Mouse (Mus musculus) testis, postnatal 14 days (tissue): ENCODE data around the gene Apc2.
"Not testable (repeated sequence)": the region's sequence is repeated elsewhere in the genome, so short reads cannot be mapped to it uniquely, and the experiment has no call there.

Experiments
- DNase-seq: peaks from one replicate; pipeline ENCODE4 v3.0.0; 2021; ENCODE audit warnings: low spot score

The Apc2 gene

DNA sequence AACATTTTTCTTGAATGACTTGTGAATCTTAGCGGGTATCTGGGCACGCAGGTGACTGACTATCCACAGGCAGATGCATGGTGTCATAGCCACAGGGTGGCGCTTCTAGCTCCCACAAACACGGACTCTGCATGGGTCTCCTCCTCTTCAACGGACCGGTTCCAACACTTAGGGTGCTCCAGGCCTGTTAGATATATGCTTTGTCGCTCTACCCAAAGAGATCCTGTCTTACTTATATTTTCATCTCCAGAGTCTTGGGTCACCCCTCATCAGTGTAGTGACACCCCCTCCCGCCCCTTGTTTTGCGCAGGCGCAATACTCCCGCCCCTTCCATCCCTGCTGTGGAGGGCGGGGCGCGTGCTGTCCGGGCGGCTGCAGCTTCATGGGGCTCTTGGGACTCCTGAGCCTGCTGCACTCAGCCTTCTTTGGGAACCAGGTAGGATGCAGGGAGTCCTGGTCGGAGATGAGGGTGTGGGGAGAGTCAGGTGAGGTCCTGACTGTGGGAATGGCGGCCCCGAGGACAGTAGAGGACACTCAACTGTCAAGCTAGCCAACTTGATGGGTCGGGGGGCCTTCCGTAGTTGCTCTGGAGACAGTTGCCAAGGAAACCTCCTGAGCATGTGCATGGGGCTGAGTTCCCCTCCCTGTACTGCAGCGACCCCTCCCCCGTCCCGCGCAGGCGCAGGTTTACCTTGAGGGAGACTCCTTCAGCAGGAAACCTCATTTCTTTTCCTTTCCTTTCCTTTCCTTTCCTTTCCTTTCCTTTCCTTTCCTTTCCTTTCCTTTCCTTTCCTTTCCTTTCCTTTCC, at the start of gene Apc2:
Gene Apc2 (plus strand): TSS at position 360 of the 808 bp plus-strand sequence.
- DNase-seq: peak; percentile 57

DNA sequence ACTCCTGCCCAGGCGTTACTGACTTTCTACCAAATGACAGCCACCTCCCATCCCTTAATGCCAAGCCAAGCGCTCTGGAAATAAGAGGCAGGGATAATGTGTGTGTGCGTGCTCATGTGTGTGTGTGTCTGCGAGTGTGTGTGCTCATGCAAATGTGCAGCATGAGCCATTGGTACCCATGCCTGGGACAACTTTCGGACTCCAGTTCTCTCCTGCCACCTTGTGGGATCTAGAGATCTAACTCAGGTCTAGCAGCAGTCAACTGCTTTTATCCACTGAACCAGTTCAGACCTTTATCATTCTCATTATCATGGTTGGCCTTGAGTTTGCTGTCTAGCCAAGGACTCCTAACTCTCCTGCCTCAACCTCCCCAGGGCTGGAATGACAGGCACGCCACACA, 47.9 kb upstream of the Apc2 start:
- DNase-seq: no peak

DNA sequence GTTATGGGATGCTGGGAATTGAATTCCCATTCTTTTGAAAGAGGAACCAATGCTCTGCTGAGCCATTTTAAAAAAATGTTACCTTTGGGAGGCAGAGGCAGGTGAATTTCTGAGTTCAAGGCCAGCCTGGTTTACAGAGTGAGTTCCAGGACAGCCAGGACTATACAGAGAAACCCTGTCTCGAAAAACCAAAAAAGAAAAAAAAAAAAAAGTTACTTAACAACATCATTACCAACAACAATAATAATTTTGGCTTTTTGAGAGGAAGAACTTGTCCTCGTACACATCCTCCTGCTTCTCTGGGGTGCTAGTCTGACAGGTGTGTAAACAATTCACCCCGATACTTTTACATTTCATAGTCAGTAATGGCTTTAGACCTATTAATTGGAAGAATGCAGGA, 47.3 kb upstream of the Apc2 start:
- not testable (repeated sequence) for DNase-seq

DNA sequence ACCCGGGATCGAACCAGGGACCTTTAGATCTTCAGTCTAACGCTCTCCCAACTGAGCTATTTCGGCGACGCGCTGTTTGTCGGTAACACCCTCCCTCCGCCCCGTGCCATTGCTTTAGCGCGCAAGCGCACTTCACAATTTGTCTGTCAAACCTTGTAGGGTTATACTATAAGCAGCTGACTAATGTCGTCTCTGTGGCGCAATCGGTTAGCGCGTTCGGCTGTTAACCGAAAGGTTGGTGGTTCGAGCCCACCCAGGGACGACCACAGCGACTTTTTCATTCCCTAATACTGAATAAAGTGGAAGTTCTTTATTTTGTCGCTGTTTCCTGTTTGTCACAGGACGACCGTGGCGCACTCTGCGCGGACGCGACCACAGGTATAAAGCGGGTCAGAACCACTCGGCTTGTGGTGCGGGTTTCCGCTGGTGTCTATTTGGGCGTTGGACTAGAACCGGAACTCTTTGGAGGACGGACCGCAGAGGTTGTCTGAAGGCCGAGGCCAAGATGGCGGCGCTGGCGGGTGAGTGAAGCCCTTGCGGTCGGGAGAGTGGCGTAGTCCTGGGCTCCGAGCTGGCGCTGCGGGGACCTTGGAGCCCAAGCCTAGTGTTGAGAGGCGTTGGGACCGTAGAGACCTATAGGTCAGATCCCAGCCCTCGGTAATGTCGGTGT, 46.7 kb upstream of the Apc2 start, which contains the start of gene Ndufs7:
Gene Ndufs7 (plus strand): TSS at position 151 of the 670 bp plus-strand sequence.
- peak; percentile 91 for DNase-seq

DNA sequence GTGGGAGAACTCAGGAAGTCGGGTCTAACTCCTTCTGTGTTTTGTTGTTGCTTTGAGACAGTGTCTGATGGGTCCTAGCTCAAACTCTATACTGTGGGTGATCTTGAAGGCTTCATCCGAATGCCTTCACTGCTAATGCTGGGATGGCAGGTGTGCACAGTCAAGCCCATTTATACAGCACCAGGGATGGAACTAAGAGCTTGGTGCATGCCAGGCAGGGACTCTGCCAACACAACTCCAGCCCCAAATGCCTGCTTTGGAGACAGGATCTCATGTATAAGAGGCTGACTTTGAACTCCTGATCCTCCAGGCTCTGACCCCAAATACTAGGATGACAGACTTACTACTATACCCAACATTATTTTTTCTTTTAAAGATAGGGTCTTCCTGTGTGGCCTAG, 45.7 kb upstream of the Apc2 start:
- DNase-seq: no peak

DNA sequence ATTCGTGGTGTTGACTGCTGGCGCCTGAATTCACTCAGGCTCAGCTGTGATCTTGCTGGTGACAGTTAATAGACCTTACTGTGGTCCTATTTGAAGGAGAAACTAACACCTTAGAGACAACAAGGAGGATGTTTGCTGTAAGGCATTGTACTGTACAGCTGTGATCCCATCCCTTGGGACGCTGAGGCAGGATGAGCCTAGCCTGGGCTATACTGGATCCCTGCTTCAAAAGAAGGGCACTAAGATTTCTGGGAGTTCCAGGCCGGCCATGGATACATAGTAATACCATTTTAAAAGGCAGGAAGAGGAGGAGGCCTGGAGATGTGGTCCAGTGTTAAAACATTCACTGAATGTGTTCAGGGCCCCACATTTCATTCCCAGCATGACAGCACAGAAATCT, 45.2 kb upstream of the Apc2 start:
- no peak for DNase-seq

DNA sequence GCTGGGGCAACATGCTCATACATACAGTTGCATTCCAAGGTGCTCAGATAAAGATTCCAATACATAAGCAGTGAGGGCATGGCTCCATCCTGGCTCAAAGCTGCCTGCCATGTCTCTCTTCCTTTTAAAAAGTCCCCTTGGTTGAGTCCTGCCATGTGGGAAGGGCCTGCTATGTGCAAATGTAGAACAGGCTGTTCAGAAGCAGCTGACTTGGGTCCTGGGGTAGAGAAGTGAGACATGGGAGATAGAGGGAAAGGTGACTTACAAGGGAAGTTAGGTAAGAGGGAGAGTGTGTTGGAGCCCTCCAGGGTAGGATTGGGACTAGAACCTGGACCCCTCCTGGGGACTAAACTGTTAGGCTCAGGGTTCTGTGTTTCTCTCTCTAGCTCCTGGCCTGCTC, 43.8 kb upstream of the Apc2 start:
- DNase-seq: no peak

DNA sequence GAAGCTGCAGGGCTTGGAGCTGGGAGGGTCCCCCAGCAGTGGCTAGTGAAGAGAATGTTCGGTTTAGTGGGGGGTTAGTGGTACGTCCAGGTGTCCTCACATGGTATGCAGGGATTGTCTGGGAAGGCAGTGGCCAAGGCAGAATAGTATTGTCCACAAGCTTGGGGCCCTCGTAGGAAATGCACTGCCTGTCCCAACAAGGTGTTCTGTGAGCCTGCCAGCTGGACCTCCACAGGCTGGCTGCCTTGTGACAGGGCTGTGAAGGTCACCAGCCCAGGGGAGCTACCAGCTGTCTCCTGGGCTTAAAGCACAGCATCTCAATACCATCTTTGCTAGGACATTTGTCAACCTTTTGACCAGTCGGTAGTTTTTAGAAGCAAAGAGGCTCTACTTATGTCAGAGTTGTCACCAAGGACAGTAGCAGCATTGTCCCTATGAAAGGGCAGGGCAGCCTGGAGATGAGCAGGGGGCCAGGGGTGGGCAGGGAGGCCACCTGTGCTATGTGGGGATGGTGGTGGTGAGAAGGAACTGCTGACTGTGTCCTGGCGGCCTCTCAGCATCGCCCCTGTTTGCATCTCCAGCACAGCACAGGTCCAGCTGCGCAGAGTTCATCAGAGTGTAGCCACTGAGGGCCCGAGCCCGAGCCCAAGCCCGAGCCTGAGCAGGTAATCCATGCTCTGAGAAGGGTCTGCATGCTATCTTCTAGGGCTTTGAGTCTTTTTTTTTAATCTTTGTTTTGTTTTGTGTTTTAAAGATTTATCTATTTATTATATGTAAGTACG, 43.1 kb upstream of the Apc2 start:
- DNase-seq: no peak

DNA sequence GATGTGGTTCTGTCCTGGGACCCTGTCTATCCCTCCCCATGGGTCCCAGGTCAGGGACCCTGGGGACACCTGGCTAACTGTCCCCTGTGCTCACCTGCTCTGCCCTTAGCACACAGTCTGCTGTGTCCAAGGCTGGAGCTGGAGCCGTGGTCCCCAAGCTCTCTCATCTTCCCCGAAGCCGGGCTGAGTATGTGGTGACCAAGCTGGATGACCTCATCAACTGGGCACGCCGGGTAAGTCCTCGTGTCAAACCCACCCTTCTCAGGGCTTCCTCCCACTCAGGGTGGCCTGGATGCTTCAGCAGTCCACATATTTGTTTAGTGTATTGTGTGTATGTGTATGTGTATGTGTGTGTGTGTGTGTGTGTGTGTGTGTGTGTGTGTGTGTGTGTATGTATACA, 42.2 kb upstream of the Apc2 start:
- no peak for DNase-seq

DNA sequence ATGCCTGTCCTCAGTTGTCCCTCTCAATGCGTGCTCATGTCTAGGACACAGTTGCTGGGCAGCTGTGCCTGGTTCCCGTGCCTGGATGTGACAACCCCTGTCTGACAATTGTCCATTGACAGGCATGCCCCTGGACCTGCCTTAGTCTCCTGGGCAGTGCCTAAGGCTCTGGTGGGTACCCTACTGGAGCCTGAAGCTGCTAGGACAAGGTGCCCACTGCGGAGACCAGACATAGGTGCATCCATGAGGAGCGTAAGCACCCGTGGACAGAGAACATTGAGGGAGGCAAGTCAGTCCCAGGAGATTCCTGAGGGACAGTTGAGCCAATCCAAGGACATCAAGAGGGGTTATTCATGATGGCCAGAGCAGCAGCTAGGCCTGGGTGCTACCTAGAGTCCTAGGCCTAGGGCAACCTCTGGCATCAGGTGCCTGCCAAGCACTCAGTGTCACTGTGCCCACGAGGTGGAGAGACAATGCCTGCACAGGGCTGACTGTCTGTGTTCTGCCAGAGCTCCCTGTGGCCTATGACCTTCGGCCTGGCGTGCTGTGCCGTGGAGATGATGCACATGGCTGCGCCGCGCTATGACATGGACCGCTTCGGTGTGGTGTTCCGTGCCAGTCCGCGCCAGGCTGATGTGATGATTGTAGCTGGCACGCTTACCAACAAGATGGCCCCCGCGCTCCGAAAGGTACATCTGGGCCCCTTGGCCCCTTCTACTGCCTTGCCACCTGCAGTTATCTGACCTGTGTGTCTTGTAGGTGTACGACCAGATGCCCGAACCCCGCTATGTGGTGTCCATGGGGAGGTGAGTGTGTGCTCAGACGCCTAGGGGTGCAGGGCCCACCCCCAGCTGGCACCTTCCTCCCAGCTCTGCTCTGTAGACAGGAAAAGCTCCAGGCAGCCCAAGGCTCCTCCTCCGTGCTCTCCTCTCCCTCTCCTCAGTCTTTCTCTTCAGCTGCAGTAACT, 41.2 kb upstream of the Apc2 start:
- DNase-seq: no peak

DNA sequence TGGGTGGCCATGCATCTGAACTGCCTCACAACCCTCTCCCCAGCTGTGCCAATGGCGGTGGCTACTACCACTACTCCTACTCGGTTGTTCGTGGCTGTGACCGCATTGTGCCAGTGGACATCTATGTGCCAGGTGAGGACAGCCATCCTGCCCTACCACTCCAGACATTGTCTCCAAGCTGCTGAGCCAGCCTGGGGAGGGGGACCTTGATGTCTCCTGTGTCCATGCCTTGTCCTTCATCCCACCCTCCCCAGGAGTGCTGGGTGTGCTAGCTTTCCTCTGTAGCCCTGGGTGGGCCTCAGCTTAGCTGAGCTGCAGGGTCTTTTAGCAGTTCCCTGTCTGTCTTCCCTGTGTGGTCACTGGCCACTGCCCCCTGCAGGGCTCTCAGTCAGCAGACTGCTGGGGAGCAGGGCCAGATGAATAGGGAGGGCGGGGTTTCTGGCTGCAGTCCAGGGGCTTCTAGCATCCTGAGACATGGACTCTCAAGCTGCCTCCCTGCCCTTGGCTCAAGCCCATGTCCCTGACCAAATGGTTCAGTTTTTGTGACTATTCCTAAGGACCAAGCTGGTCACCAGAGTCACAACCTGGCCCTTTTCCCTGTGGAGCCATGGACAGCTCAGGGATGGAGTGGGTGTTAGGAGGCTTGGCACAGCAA, 39.8 kb upstream of the Apc2 start:
- DNase-seq: peak; percentile 53

DNA sequence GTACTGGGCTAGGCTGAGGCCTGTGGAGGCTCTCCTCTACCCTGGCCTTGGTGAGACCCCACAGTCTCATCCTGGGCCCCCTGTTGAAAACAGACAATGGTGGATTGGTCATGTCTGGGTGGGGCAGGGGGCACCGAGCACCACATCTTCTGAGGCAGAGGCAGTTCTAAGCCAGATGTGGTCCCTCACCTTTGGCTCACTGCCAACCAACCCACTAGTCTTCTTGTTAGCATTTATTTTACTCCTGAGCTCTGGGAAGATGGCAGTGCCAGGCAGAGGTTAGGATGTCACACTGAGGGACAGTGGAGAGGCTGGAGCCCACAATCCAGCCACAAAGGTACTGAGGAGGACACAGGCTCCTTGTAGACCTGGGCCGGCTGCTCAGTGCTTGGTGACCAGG, 37.8 kb upstream of the Apc2 start:
- DNase-seq: no peak

DNA sequence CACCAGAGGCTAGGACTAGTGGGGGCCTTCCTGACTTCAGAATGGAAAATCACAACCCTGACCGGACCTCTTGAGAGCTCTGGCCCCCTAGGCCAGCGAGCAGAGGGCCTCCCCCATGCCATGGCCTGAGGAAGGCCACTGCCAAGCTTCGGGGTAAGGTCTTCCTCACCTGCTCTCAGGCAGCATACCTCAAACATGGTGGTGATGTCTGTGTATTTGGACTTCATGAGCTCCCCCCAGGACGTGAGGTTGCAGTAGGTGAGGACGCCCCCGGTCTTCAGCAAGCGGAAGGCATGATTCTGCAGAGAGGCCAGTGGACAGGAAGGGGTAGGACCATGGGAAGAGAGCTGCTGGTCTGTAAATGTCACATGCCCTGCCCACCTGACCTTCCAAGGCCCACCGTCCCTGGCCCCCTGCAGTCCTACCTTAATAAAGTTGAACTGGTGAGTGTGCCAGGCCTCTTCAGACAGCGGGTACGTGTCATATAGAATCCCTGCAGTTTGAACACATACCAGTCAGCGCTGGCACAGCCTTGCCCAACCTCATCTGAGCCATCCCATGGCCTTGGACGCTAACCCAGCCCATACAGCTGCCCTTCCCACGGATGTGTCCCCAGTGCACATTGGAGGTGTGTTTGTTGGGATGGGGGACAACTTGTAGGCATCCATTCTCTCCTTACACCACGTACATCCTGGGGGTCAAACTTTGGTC, 36.9 kb upstream of the Apc2 start:
- DNase-seq: no peak

DNA sequence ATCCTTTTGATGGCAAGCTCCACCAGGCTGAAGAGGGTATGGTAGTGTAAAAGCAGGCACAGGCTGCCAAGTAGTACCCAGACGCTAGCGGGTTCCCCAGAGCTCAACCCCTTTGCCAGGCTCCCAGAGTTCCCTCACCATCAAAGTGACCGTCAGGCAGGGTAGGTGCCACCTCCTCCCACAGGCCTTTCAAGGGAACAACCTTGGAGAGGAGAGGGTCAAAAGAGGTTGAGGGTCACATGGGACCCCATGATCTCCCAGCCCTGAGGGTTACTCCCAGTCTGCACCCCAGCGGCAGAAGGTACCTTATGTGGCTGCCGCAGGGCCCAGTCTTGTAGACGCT, 36.3 kb upstream of the Apc2 start:
- no peak for DNase-seq

DNA sequence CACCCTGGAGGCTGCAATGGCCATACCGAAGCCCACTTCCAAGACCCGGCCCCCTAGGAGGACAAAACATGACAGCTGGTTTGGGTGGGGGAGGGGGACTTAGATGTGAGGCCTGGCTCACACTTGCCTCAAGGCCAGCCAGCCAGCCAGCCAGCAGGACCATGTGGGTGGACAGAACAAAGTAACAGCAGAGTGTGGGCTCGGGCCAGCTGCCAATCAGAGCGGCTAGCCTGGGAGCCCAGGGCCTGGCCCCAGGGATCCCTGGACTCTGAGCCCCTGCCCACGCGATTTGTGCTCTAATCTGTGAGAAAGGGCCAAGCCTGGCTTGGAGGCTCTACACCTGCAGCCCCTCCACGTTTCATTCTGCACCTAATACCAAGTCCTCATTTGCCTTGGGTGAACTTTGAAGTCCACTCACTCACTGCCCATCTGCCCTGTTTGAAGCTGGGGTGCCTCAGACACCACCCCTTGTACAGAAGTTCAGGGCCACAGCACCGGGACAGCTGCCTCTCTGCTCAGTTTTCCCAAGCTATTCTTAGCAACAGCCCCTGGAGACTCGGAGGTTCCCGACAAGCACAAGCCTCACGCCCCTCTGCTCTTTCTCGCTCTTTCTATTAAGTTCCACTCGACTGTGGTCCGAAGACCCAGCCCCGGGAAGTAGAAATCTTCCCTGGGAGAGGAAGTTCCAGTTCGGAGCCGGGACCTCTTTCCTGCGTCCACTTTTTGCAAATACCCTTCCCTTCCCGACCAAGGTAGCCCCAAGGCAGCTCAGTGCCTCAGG, 35.7 kb upstream of the Apc2 start:
- DNase-seq: peak; percentile 88

DNA sequence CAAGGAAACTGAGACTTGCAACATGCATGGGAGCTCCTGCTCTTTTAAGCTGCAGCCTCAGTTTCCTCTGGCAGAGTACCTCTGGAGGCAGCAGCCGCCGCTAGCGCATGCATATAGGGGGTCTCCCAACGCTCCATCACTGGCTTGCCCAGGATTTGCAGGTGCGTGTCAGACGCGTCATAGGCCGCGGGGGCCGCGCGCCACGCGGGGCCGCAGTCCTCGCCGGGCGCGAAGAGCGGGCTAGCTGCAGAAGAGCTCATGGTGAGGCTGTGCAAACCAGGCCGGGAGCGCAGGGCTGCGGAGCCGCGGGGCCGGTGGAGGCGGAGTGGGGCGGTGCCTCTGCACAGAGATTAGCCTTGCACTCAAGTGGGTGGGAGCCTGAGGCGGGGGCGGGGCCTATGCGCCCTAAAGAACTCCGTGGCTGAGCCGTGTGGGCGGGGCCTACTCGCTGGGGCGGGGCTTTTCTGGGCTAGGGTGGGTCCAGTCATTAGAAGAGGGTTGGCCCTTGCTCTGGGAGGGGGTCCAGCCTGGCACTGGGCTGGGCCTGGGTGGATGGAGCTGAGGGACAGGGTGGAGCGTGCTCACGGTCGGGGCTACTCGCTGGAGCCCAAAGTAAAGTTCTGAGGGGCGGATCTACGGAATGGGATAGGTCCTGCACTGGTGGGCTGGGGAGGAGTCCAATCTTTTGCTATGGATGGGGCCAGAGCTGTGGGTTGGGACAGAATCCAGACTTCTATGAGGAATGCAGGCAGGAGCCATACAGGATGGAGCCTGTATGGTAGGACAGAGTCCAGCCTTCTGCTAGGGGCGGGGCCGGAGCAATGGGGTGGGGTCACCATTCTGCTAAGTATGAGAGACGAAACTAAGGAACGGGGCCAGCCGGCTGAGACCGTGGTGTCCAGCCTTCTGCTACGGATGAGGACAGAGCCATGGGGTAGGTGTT, 34.9 kb upstream of the Apc2 start, which contains the start of the genes Gamt and Dazap1:
Gene Gamt (minus strand): TSS at position 371 of the 943 bp plus-strand sequence.
Gene Dazap1 (plus strand): TSS at position 845 of the 943 bp plus-strand sequence.
- DNase-seq: peak; percentile 94

DNA sequence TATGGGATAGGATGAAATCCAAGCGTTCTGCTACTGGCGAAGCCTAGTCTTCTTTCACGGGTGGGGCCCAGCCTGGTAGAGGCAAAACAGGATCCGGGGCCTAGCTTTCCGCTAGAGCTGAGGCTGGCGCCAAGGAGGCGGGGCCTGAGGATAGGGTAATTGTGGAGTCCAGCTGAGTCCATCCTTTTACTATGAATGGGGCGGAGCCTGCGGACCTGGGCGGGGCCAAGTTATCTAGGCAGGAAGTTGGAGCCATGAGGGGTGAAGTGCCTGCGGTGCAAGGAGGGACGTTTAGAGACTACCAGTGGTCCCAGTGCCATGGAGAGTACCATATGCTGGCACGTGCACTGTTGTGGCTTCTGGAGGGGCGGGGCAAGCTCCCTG, 34.2 kb upstream of the Apc2 start:
- DNase-seq: peak; percentile 94

DNA sequence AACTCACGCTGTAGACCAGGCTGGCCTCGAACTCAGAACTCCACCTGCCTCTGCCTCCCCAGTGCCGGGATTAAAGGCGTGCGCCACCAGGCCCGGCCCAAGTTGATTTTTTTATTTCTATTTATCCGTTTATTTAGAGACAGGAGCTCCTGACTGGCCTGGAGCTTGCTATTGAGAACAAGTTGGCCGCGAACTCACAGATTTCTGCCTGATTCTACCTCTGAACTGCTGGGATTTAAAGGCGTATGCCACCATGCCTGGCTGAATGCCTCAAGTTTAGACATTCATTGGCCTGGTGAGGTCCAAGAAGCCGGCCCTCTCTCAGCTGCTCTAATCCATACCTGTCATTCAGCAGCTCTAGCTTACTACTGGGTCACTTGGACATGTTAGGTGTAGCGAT, 33.6 kb upstream of the Apc2 start:
- DNase-seq: no peak
